Mouse (Mus musculus) spleen, adult 2 months (tissue): Measurements from ENCODE around the gene Zc2hc1c.

Experiments used
- CTCF ChIP-seq: fragments of 200-500 bp; IDR thresholded peaks from 2 replicates; pipeline ENCODE4 v1.5.1; 2011; ENCODE audit warnings: mild to moderate bottlenecking, inconsistent platforms; ENCODE audit not compliant: insufficient read depth, insufficient read length, insufficient replicate concordance; ENCODE audit errors: extremely low read depth
- POLR2A ChIP-seq: fragments of 200-500 bp; IDR thresholded peaks from 2 replicates; pipeline ENCODE4 v1.6.1; 2011; ENCODE audit warnings: low read depth, low read length, inconsistent platforms

GRCm38 (mm10) chr12:85257008-85257639 is 31.3 kb upstream of the Zc2hc1c start:
- no peak for TF ChIP-seq CTCF
- no peak for TF ChIP-seq POLR2A
